Comparison of ENCODE assay signal across 12 mouse cellular contexts in genomic region chr13:36156340-36156931, GRCm38 (mm10). TPM values are rescaled to one million over a fixed set of nuclear protein-coding genes. Genes with fewer than 3 reads are reported as not detected.
DNase-seq lines count a peak whose midpoint lies in the region.
"Had no signal": no experiment of that assay in that cellular context is flagged by ENCODE, and none has a peak within 500 bp of the region (broad histone marks: within the 10 kb centered on the region; RNA-seq: fewer than 3 reads in every experiment).

No protein-coding gene starts in this region.

- DNase-seq in adrenal gland, adult 8-10 months = peak; percentile 15
- DNase-seq in adrenal gland, adult 18-20 months (ENCODE audit: low spot score in 2 of 2) = no peak
- DNase-seq in heart, adult 11 months = peak; percentile 89
- DNase-seq in heart, postnatal 4 days = no peak
- peak; percentile 24 for DNase-seq in lung, postnatal 36 days
- DNase-seq in lung, postnatal 14 days = no peak
- DNase-seq in spleen, postnatal 4 days (ENCODE audit: low spot score in 2 of 2) = no peak
- DNase-seq in kidney, adult 18-20 months = no peak
- DNase-seq: cerebellum, adult 8-10 months; kidney, adult 9 months; kidney, postnatal 14 days; lung, postnatal 10 days had no signal

RNA-seq across cellular contexts. Expression of gene Lyrm4, which starts 39.1 kb away (rescaled TPM):
- total RNA-seq in adrenal gland, adult 8-10 months (2022) = 10 to 100 TPM; 18.8 to 26.5 (median 21.6) TPM
- 10 to 100 TPM; 15.5 to 18.3 TPM for total RNA-seq in adrenal gland, adult 18-20 months (2021)
- 10 to 100 TPM; 15.9 to 17.9 TPM for total RNA-seq in heart, postnatal 4 days (2021)

RNA-seq across cellular contexts. Expression of gene Fars2, which starts 39.2 kb away (rescaled TPM):
- total RNA-seq in adrenal gland, adult 8-10 months (2022) = 100 to 1,000 TPM in 1 of 4 experiments, 10 to 100 TPM in 3; 91.5 to 101 (median 98.0) TPM
- 10 to 100 TPM; 87.9 to 92.2 TPM for total RNA-seq in adrenal gland, adult 18-20 months (2021)
- total RNA-seq in heart, postnatal 4 days (2021) = 10 to 100 TPM; 68.5 to 71.0 TPM

Comparison
In these comparisons a context has a peak if more than half of its experiments do, and no peak if none do; other contexts are left out.
1. DNase-seq: peak in adrenal gland, adult 8-10 months (single experiment), heart, adult 11 months (single experiment) and lung, postnatal 36 days (single experiment); none in adrenal gland, adult 18-20 months (0 of 2), heart, postnatal 4 days (single experiment), lung, postnatal 14 days (single experiment), spleen, postnatal 4 days (0 of 2) and kidney, adult 18-20 months (single experiment).